Mouse (Mus musculus) MEL (cell line): ENCODE results near the gene Rps17. TPM values are rescaled to one million over a fixed set of nuclear protein-coding genes. Genes with fewer than 3 reads are reported as not detected.

Experiments
- DNase-seq: peaks from one replicate; pipeline ENCODE4 v3.0.0; 2011; ENCODE audit warnings: low read depth, low spot score
- H3K27ac ChIP-seq: 2 replicates; pipeline ENCODE4 v1.5.1; 2012; ENCODE audit warnings: low read depth, mild to moderate bottlenecking, control low read depth, low read length, moderate library complexity; ENCODE audit not compliant: control insufficient read depth
- H3K27me3 ChIP-seq, 2 experiments: fragments of 150-350 bp in 1 of 2; sonication (generic) in 1 of 2; 2 replicates each; pipeline ENCODE4 v1.6.1; 2012; ENCODE audit warnings: low read length in 2 of 2, mild to moderate bottlenecking in 2 of 2, improper control_type of control experiment in 1 of 2, moderate library complexity in 1 of 2; ENCODE audit not compliant: insufficient read depth in 2 of 2, control insufficient read depth in 1 of 2
- H3K36me3 ChIP-seq, 2 experiments: 2 replicates each; pipeline ENCODE4 v1.6.1; 2012 to 2014; ENCODE audit warnings: low read length in 2 of 2, improper control_type of control experiment in 1 of 2, inconsistent platforms in 1 of 2, mild to moderate bottlenecking in 1 of 2; ENCODE audit not compliant: insufficient read depth in 2 of 2, control insufficient read depth in 1 of 2
- H3K4me1 ChIP-seq, 2 experiments: fragments of 150-350 bp in 1 of 2; sonication (generic) in 1 of 2; 2 replicates each; pipeline ENCODE4 v1.6.1; 2012; ENCODE audit warnings: low read length in 2 of 2, improper control_type of control experiment in 1 of 2, mild to moderate bottlenecking in 1 of 2; ENCODE audit not compliant: insufficient read depth in 2 of 2, control insufficient read depth in 1 of 2
- H3K4me3 ChIP-seq, 2 experiments: fragments of 150-350 bp in 1 of 2; sonication (generic) in 1 of 2; 2 replicates each; pipeline ENCODE4 v1.5.1; 2012; ENCODE audit warnings: low read depth in 2 of 2, low read length in 2 of 2, mild to moderate bottlenecking in 2 of 2, moderate library complexity in 2 of 2, control low read depth in 1 of 2, improper control_type of control experiment in 1 of 2; ENCODE audit not compliant: control insufficient read depth in 1 of 2, insufficient read depth in 1 of 2
- H3K79me2 ChIP-seq: 2 replicates; pipeline ENCODE4 v1.6.1; 2012; ENCODE audit warnings: mild to moderate bottlenecking, low read length, moderate library complexity; ENCODE audit not compliant: control insufficient read depth, poor library complexity, insufficient read depth
- H3K9ac ChIP-seq: 2 replicates; pipeline ENCODE4 v1.6.1; 2012; ENCODE audit warnings: low read depth, mild to moderate bottlenecking, control low read depth, low read length, moderate library complexity; ENCODE audit not compliant: control insufficient read depth, poor library complexity, severe bottlenecking
- H3K9me3 ChIP-seq: fragments of 150-350 bp; sonication (generic); replicated peaks from 2 replicates; pipeline ENCODE4 v1.6.1; 2012; ENCODE audit warnings: mild to moderate bottlenecking, low read length, improper control_type of control experiment, moderate library complexity; ENCODE audit not compliant: insufficient read depth
- BHLHE40 ChIP-seq: IDR thresholded peaks from 2 replicates; pipeline ENCODE4 v1.6.1; 2012; ENCODE audit warnings: low read depth, mild to moderate bottlenecking, inconsistent platforms, low read length, improper control_type of control experiment, borderline replicate concordance
- CHD1 ChIP-seq: IDR thresholded peaks from 2 replicates; pipeline ENCODE4 v1.6.1; 2012; ENCODE audit warnings: low read depth, mild to moderate bottlenecking, inconsistent platforms, low read length, improper control_type of control experiment
- CHD2 ChIP-seq: IDR thresholded peaks from 2 replicates; pipeline ENCODE4 v1.6.1; 2011; ENCODE audit warnings: low read length, improper control_type of control experiment
- ELF1 ChIP-seq: IDR thresholded peaks from 2 replicates; pipeline ENCODE4 v1.6.1; 2014; ENCODE audit warnings: low read depth, mild to moderate bottlenecking, inconsistent platforms, low read length, improper control_type of control experiment, moderate library complexity
- ETS1 ChIP-seq: IDR thresholded peaks from 2 replicates; pipeline ENCODE4 v1.6.1; 2012; ENCODE audit warnings: low read depth, mild to moderate bottlenecking, inconsistent platforms, low read length, improper control_type of control experiment, moderate library complexity
- GABPA ChIP-seq: IDR thresholded peaks from 2 replicates; pipeline ENCODE4 v1.6.1; 2012; ENCODE audit warnings: low read depth, mild to moderate bottlenecking, inconsistent platforms, low read length, improper control_type of control experiment, moderate library complexity
- MAFK ChIP-seq: IDR thresholded peaks from 2 replicates; pipeline ENCODE4 v1.6.1; 2011; ENCODE audit warnings: low read depth, mild to moderate bottlenecking, low read length, improper control_type of control experiment, borderline replicate concordance
- MAX ChIP-seq: IDR thresholded peaks from 2 replicates; pipeline ENCODE4 v1.6.1; 2011; ENCODE audit warnings: low read length, improper control_type of control experiment
- MYB ChIP-seq: IDR thresholded peaks from 2 replicates; pipeline ENCODE4 v1.6.1; 2011; ENCODE audit warnings: mild to moderate bottlenecking, low read depth, low read length, improper control_type of control experiment
- MYC ChIP-seq: IDR thresholded peaks from 2 replicates; pipeline ENCODE4 v1.6.1; 2011; ENCODE audit warnings: low read depth, mild to moderate bottlenecking, low read length, improper control_type of control experiment, moderate library complexity
- NELFE ChIP-seq: IDR thresholded peaks from 2 replicates; pipeline ENCODE4 v1.6.1; 2011; ENCODE audit warnings: low read depth, low read length, improper control_type of control experiment
- NRF1 ChIP-seq: IDR thresholded peaks from 2 replicates; pipeline ENCODE4 v1.6.1; 2014; ENCODE audit warnings: low read depth, mild to moderate bottlenecking, inconsistent platforms, low read length, improper control_type of control experiment, moderate library complexity; ENCODE audit not compliant: poor library complexity, insufficient read depth, severe bottlenecking
- POLR2AphosphoS2 ChIP-seq: IDR thresholded peaks from 2 replicates; pipeline ENCODE4 v1.6.1; 2011; ENCODE audit warnings: low read length, improper control_type of control experiment
- POLR2AphosphoS5 ChIP-seq: IDR thresholded peaks from 2 replicates; pipeline ENCODE4 v1.6.1; 2012; ENCODE audit warnings: low read depth, borderline replicate concordance, mild to moderate bottlenecking, inconsistent platforms, low read length, moderate library complexity, mixed read lengths
- RCOR1 ChIP-seq: IDR thresholded peaks from 2 replicates; pipeline ENCODE4 v1.6.1; 2012; ENCODE audit warnings: low read depth, mild to moderate bottlenecking, inconsistent platforms, low read length, improper control_type of control experiment
- SIN3A ChIP-seq: IDR thresholded peaks from 2 replicates; pipeline ENCODE4 v1.6.1; 2012; ENCODE audit warnings: low read length, improper control_type of control experiment, inconsistent platforms
- TAL1 ChIP-seq: IDR thresholded peaks from 2 replicates; pipeline ENCODE4 v1.6.1; 2012; ENCODE audit warnings: mild to moderate bottlenecking, inconsistent platforms, low read length, moderate library complexity, mixed read lengths
- USF1 ChIP-seq: IDR thresholded peaks from 2 replicates; pipeline ENCODE4 v1.6.1; 2014; ENCODE audit warnings: low read depth, mild to moderate bottlenecking, inconsistent platforms, low read length, improper control_type of control experiment, moderate library complexity
- ZC3H11A ChIP-seq: IDR thresholded peaks from 2 replicates; pipeline ENCODE4 v1.6.1; 2012; ENCODE audit warnings: low read depth, mild to moderate bottlenecking, inconsistent platforms, low read length, improper control_type of control experiment
- ZKSCAN1 ChIP-seq: IDR thresholded peaks from 2 replicates; pipeline ENCODE4 v1.6.1; 2012; ENCODE audit warnings: low read depth, mild to moderate bottlenecking, inconsistent platforms, low read length, improper control_type of control experiment, moderate library complexity
- ZMIZ1 ChIP-seq: IDR thresholded peaks from 2 replicates; pipeline ENCODE4 v1.6.1; 2012; ENCODE audit warnings: low read depth, mild to moderate bottlenecking, inconsistent platforms, low read length, improper control_type of control experiment, moderate library complexity
- ZNF384 ChIP-seq: IDR thresholded peaks from 2 replicates; pipeline ENCODE4 v1.6.1; 2012; ENCODE audit warnings: low read depth, mild to moderate bottlenecking, inconsistent platforms, low read length, improper control_type of control experiment
- polyA plus RNA-seq, 2 experiments: library from polyadenylated mRNA; stranded (reverse) in 1 of 2; unstranded in 1 of 2; fragments of >175 nt in 1 of 2; fragments of >200 nt in 1 of 2; gene quantifications; 2 replicates each; pipeline versions ENCODE4 v1.2.1 to v1.2.4; 2012; ENCODE audit warnings: low replicate concordance in 2 of 2, low read depth in 1 of 2; ENCODE audit not compliant: insufficient read length in 2 of 2, insufficient read depth in 1 of 2, missing spikeins in 1 of 2
- total RNA-seq: library from RNA; depleted of rRNA; stranded (reverse); fragments of 300-350 nt; gene quantifications from 2 replicates; pipeline ENCODE4 v1.2.3, GENCODE M21; 2012

Gene Rps17
- total and polyA plus RNA-seq, 3 experiments: 2,738 to 10,538 (median 4,252) TPM

DNA sequence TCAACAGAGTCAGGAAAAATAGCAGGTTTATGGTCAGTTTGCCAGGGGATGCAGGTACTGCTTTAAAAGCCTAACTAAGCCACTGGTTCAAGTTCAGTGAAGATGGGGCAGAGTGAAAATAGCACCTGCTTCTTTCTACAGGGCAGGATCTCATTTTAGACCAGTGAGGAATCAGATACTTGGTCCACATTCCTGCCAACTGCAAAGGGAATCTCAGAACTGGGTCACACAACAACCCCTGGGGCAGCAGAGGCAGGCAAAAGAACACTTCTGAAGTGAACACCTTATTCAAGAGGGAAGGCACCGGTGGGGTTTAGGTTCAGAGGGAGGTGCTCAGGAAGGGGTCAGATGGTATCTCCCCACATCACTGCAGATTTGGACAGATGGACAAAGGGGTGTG is 11.3 kb upstream of the Rps17 start:
- Histone ChIP-seq H3K4me3 (no peak overlapping the region), H3K9me3 (no peaks in the 10 kb centered on the region), H3K27ac (no peak overlapping the region), H3K36me3 (no peaks in the 10 kb centered on the region), H3K79me2 (no peaks in the 10 kb centered on the region), H3K4me1 (no peaks in the 10 kb centered on the region), H3K9ac (no peak overlapping the region), H3K27me3 (peaks cover 12 to 28% of the 10 kb centered on the region in 2 experiments)
- DNase-seq: no peak
- TF ChIP-seq MAFK: no peak
- TF ChIP-seq ETS1: no peak
- TF ChIP-seq POLR2AphosphoS5: no peak
- TF ChIP-seq NELFE: no peak
- TF ChIP-seq ZMIZ1: no peak
- no peak for TF ChIP-seq MYB

DNA sequence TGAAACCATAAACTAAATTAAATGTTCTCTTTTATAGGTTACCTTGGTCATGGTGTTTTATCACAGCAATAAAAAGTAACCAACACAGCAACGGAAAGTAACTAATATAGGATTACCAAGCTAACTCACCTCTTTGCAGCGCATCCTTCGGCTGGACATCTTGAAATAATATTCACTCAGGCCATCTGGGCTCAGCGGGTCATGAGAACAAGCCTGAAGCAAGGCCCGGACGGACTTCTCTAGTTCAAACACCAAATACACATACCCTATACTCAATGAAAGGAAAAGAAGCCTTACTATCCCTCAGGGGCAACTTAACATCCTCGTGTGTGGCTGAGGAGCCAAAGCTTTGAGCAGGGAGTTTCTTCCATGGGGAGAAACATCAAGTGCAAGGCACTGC is 10.7 kb upstream of the Rps17 start:
- Histone ChIP-seq H3K36me3 (no peaks in the 10 kb centered on the region), H3K4me1 (no peaks in the 10 kb centered on the region), H3K4me3 (no peak overlapping the region), H3K79me2 (no peaks in the 10 kb centered on the region), H3K27me3 (peaks cover 11 to 26% of the 10 kb centered on the region in 2 experiments), H3K9ac (no peak overlapping the region), H3K27ac (no peak overlapping the region), H3K9me3 (no peaks in the 10 kb centered on the region)
- TF ChIP-seq NRF1 (no peak), BHLHE40 (no peak), MAX (no peak), GABPA (no peak), MYC (no peak), MYB (no peak), ZC3H11A (no peak), MAFK (no peak), ETS1 (no peak), POLR2AphosphoS2 (no peak)
- DNase-seq: no peak

DNA sequence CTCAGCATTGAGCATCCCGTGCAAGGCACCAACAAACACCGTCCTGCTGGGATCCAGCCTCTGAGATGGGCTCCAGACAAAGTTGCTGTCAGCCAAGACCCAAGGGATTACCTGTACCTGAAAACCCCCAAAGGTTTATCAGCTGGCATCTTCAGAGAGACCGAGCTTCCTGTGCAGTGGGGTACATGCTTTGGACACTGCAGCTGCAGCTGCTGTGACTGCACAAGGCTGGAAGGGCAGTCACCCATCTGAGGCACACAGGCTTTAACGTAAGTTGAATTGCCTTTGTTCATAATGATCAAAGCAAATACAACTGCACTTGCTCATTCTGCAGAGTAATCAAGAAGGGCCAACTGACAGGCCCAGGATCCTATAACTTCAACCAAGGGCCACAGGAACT is 6.8 kb upstream of the Rps17 start:
- Histone ChIP-seq H3K4me3 (no peak overlapping the region), H3K36me3 (no peaks in the 10 kb centered on the region; a peak in 1 of 4 replicates), H3K27me3 (peaks cover 2 to 3% of the 10 kb centered on the region in 2 experiments; a peak in 2 of 4 replicates), H3K9ac (no peak overlapping the region), H3K9me3 (no peaks in the 10 kb centered on the region), H3K27ac (no peak overlapping the region), H3K4me1 (no peaks in the 10 kb centered on the region), H3K79me2 (no peaks in the 10 kb centered on the region)
- TF ChIP-seq RCOR1 (no peak), CHD2 (no peak), SIN3A (no peak), MAFK (no peak), ZNF384 (no peak), NELFE (no peak), MAX (no peak), ELF1 (no peak), ZKSCAN1 (no peak), TAL1 (no peak), CHD1 (no peak), USF1 (no peak), ZMIZ1 (no peak)
- DNase-seq: no peak
